Mouse (Mus musculus) midbrain, embryonic 11.5 days (tissue): ENCODE measurements at regions not wholly inside any gene's neighbourhood (a gene's known extent, or its start where the extent isn't known, plus 50 kb on each side); places are given as distances from the start of the nearest gene placed in this dataset.

Experiments
- ATAC-seq: fragments of 200-750 bp; cut with Nextera tagmentation; 2 replicates; pipeline ENCODE4 v1.8.0; 2017; ENCODE audit warnings: moderate TSS enrichment, moderate library complexity; ENCODE audit not compliant: low FRiP score
- DNase-seq: peaks from one replicate; pipeline ENCODE4 v3.0.0; 2015; ENCODE audit warnings: low spot score; ENCODE audit errors: missing footprints
- H3K27ac ChIP-seq: fragments of 300-500 bp; sonication (generic); 2 replicates; pipeline ENCODE4 v1.5.1; 2014; ENCODE audit warnings: low read depth, low read length
- H3K27me3 ChIP-seq: fragments of 300-500 bp; sonication (generic); 2 replicates; pipeline ENCODE4 v1.6.1; 2014; ENCODE audit warnings: mild to moderate bottlenecking, low read length, moderate library complexity, mixed read lengths; ENCODE audit not compliant: control insufficient read depth, insufficient read depth
- H3K36me3 ChIP-seq: fragments of 300-500 bp; sonication (generic); 2 replicates; pipeline ENCODE4 v1.6.1; 2014; ENCODE audit warnings: mild to moderate bottlenecking, low read length, moderate library complexity, mixed read lengths; ENCODE audit not compliant: control insufficient read depth, insufficient read depth
- H3K4me1 ChIP-seq: fragments of 300-500 bp; sonication (generic); 2 replicates; pipeline ENCODE4 v1.6.1; 2014; ENCODE audit warnings: low read length; ENCODE audit not compliant: control insufficient read depth, insufficient read depth
- H3K4me2 ChIP-seq: fragments of 300-500 bp; sonication (generic); 2 replicates; pipeline ENCODE4 v1.6.1; 2014; ENCODE audit warnings: mild to moderate bottlenecking, moderate library complexity
- H3K4me3 ChIP-seq: fragments of 300-500 bp; sonication (generic); 2 replicates; pipeline ENCODE4 v1.5.1; 2014; ENCODE audit warnings: low read depth, low read length
- H3K9ac ChIP-seq: fragments of 300-500 bp; sonication (generic); 2 replicates; pipeline ENCODE4 v1.6.1; 2014; ENCODE audit warnings: low read length
- H3K9me3 ChIP-seq: fragments of 300-500 bp; sonication (generic); 2 replicates; pipeline ENCODE4 v1.6.1; 2016; ENCODE audit warnings: low read length; ENCODE audit not compliant: control insufficient read depth
- WGBS: fragments of 180-500 bp; shearing (Covaris S2); extraction: QIAGEN DNeasy Blood & Tissue Kit; methylation state at CpG from one replicate; pipeline ENCODE4 v1.1.7; 2014; 5-methylcytosine and 5-hydroxymethylcytosine counted together

DNA sequence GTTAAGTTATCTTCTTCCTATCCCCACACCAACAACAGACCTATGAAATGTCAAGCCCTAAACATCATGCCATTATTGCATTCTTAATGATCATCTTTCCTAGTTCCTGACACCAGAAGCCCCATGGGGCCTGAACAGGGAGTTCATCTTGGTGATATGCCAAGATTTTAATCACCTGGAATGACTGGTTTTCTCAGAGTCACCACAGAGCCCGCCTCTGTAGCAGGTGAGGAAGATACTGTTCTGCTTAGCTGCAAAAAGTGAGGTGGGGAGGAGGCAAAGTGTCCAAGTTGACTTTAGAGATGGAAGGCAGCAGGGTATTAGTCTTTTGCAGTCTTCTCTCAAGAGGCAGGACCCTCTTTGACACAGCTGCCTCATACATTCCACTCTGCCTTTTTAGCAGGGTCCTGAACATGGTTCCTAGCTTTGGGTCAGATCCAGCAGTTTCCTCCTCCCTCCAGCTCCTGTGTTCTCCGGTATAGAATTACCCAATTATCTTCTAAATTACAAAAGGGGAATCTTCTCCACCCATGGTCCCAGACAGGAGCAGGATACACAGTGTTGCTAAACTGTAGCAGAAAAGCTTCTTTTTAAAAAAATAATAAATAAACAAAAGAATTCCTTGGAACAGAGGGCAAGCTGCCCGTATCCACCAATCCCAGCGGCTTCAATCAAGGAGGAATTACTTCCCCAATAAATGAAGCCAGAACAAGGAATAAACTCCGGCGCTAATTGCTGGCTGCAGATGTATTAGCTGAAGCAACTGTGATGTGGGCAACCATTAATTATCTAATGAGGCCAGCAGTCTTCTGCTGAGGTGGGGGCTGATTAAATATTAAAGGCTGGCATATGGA lies 896.8 kb downstream of the Tmem114 start:
- Histone ChIP-seq H3K4me2 (no peak overlapping the region), H3K4me3 (no peak overlapping the region), H3K27me3 (no peaks in the 10 kb centered on the region), H3K27ac (no peak overlapping the region), H3K9me3 (no peaks in the 10 kb centered on the region), H3K4me1 (no peaks in the 10 kb centered on the region; the same call in 1 of the 2 replicates), H3K9ac (no peak overlapping the region), H3K36me3 (no peaks in the 10 kb centered on the region)
- 77% methylated on average over 6 of the region's 6 CpGs for WGBS
- ATAC-seq (no peak), DNase-seq (no peak)

DNA sequence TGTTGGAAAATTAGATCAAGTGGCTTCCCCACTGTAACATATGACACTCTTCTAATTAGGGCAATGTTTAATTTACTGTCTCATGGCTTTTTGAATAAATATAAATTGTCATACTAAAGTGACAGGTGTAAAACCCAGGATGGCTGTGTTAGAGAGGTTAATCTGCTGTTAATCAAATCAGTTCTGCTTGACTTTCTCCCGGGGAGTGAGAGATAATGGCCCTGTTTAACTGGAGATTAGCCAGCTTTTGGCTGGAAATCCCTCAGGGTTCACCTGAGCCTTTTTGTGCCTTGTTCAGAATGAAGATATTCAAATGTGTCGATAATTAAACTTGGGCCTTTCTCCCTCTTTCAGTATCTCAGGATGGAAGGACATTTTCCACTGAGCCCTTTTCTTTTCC lies 906.2 kb downstream of the Tmem114 start:
- Histone ChIP-seq H3K4me2 (no peak overlapping the region), H3K9me3 (peaks cover 6% of the 10 kb centered on the region; the same call in 1 of the 2 replicates), H3K4me1 (no peaks in the 10 kb centered on the region), H3K36me3 (no peaks in the 10 kb centered on the region), H3K27ac (no peak overlapping the region), H3K4me3 (no peak overlapping the region), H3K9ac (no peak overlapping the region), H3K27me3 (no peaks in the 10 kb centered on the region)
- WGBS, result 55% methylated on average over 2 of the region's 2 CpGs
- ATAC-seq (no peak), DNase-seq (no peak)
